Mouse (Mus musculus) cerebellum, postnatal 10 days (tissue): ENCODE data around the gene Fads3.

Source experiments
- DNase-seq, 2 experiments: peaks; one replicate each; pipeline ENCODE4 v3.0.0; 2021; ENCODE audit warnings: mixed read lengths in 2 of 2

Gene Fads3

GRCm38 (mm10) chr19:10041388-10042148 is at the start of gene Fads3:
Gene Fads3 (plus strand): TSS chr19:10041569.
- DNase-seq = peak; percentile 84 to 88

- no peak for DNase-seq
These were observed 49.1 kb upstream of the Fads3 start for GRCm38 (mm10) chr19:9992011-9992958.

GRCm38 (mm10) chr19:9993036-9993656 is 48.2 kb upstream of the Fads3 start:
- DNase-seq = peak; percentile 94 to 96

- DNase-seq = peak; percentile 41 to 48
These were observed 43.9 kb upstream of the Fads3 start for GRCm38 (mm10) chr19:9997204-9998062.

GRCm38 (mm10) chr19:9998063-9998416 is 43.3 kb upstream of the Fads3 start:
- DNase-seq = no peak

GRCm38 (mm10) chr19:9998736-9999486 is 42.5 kb upstream of the Fads3 start:
- DNase-seq = no peak

- DNase-seq = peak; percentile 56 to 63
These were observed 41.0 kb upstream of the Fads3 start for GRCm38 (mm10) chr19:10000330-10000729.

- no peak for DNase-seq
These were observed 40.0 kb upstream of the Fads3 start, which contains the start of the genes Best1 and Rab3il1 for GRCm38 (mm10) chr19:10001206-10001969. Gene Best1 (minus strand): TSS chr19:10001633. Gene Rab3il1 (plus strand): TSS chr19:10001669.

- no peak for DNase-seq
These were observed 37.7 kb upstream of the Fads3 start for GRCm38 (mm10) chr19:10003696-10004095.

- DNase-seq = no peak
These were observed 30.0 kb upstream of the Fads3 start for GRCm38 (mm10) chr19:10011408-10011807.

- no peak for DNase-seq
These were observed 28.5 kb upstream of the Fads3 start for GRCm38 (mm10) chr19:10012827-10013278.

GRCm38 (mm10) chr19:10013348-10013747 is 28.0 kb upstream of the Fads3 start:
- DNase-seq = no peak

GRCm38 (mm10) chr19:10013913-10014312 is 27.5 kb upstream of the Fads3 start:
- DNase-seq = no peak

- no peak for DNase-seq
These were observed 26.5 kb upstream of the Fads3 start for GRCm38 (mm10) chr19:10014824-10015223.

- no peak for DNase-seq
These were observed 25.9 kb upstream of the Fads3 start for GRCm38 (mm10) chr19:10015442-10015841.

- no peak for DNase-seq
These were observed 25.2 kb upstream of the Fads3 start for GRCm38 (mm10) chr19:10016151-10016550.

- DNase-seq = peak; percentile 86 to 93
These were observed 23.5 kb upstream of the Fads3 start for GRCm38 (mm10) chr19:10017637-10018526.

GRCm38 (mm10) chr19:10018527-10018818 is 22.9 kb upstream of the Fads3 start:
- no peak for DNase-seq

GRCm38 (mm10) chr19:10019214-10019760 is 22.1 kb upstream of the Fads3 start:
- DNase-seq = no peak
